Mouse (Mus musculus) ovary, postnatal 14 days (tissue): ENCODE measurements around the gene Mfsd4b3.
"Not testable (repeated sequence)": the region's sequence is repeated elsewhere in the genome, so short reads cannot be mapped to it uniquely, and the experiment has no call there.

Source experiments
- DNase-seq: peaks from one replicate; pipeline ENCODE4 v3.0.0; 2022; ENCODE audit warnings: low spot score

Gene Mfsd4b3

DNA sequence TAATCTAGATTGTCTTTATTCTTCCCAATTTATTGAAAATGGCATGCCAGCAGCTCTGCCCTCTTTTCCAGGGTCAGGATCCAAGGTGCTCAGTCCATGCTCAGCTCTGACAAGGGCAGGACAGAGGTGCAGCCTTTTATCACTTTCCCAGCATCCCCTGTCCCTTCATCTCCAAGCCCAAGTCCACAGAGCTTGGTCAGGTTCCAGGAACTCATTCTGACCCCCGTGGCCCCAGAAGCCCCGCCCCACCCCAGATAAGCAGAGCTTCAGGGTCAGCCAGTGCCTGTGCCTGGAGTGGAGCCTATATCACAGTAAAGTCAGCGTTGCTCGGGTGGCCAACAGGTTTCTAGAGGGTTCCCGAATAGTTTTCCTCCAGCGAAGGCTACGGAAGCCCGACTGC is 35.4 kb downstream of the Mfsd4b3 start:
- DNase-seq = not testable (repeated sequence)

DNA sequence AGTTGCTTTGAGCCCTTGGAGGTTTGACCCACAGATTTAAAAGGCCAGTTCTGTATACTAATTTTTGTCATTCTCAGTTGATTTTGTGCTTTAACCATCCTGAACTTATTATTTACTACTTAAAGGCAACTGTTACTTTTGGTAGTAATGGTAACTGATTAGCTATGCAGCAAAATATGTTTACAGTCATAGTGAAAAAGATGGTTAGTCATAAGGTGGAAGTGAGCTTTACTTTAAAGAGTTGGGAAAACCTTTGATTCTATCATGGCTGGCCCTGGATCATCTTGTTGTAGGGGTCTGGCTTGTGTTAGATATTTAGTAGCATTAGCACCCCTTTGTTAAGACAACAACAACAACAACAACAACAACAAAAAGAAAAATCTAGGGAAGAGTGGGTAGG is 47.3 kb downstream of the Mfsd4b3 start:
- no peak for DNase-seq

DNA sequence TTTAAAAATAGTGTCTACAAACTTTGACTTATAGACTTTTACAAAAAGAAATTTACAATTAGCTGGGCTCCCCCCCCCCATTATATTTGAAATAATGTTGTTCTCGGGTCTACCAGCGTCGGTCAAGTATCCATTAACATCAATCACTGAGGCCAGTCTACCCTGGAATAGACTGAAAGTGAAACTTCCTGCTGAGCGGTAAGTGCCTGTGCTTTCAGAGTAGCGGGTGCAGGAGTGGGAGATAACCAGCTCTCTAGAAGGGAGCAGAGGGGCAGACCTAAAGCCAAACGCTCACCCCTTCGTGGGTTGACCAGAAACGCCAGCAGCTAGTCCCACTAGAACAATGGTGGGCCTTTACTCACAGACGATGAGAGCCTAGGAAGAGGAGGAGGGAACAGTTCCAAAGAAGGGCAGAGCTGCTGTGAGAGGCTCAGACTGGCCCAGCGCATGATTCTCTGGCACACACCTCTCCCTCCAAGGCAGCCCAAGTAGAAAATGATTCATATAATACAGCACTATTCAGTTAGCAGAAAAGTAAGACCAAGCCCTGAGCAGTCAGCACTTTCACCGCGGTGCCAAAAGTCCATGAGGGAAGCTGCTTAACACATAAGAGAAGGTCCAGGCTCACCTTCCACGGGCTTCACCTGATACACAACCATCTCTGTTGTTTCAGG is 51.0 kb downstream of the Mfsd4b3 start:
- DNase-seq = no peak

DNA sequence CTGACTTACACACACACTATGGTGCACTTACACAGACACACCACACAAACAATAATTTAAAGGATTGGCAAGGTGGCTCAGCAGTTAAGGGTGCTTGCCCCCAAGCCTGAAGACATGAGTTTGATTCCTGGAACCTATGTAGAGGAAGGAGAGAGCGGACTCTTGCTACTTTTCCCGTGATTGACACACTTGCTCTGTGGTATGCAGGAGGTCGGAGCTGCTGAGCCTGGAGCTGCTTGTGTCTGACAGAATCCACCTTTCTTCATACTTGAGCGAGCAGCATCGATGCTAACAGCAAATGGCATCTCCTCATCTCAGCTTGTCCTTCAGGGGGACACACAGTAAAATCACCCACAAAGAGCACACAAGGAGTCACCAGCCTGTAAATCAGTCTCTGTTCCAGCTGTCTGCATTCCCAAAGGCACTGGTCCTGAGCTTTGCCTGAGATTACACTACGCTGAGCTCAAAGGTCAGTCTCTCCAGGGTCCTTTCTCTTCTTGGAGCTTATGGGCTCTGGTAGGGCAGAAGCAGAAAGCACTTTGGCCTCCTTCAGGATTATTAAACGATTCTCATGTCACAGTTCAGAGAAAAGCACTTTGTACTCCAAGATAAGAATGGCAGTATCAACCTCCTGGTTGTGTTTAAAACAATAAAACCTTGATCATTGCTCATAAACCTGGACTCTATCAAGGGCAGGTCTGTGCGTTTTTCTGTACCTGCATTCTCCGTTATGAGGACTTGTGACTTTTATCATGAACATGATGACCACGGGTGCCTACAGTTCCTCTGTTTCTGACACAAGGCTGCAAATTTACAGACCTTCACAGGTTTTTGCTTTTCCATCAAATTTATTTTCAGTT is 52.9 kb downstream of the Mfsd4b3 start:
- no peak for DNase-seq

DNA sequence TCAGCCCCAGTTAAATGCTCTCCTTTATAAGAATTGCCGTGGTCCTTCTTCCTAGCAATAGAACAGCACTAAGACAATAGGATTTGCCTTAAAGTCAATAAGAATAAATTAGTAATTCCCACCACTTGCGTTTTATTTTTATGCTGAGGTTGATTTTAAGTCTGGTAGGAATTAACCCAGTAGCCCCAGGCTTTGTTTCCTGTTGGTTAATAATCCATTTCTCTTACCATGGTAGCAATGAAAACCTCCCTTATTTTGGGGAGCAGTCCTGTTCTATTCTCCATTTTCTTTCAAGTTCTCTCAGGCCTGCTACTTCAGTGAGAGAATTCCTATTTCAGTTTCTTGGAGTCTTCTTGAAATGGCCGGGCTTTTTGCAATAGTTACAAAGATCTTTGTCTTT is 55.8 kb downstream of the Mfsd4b3 start:
- DNase-seq = no peak

DNA sequence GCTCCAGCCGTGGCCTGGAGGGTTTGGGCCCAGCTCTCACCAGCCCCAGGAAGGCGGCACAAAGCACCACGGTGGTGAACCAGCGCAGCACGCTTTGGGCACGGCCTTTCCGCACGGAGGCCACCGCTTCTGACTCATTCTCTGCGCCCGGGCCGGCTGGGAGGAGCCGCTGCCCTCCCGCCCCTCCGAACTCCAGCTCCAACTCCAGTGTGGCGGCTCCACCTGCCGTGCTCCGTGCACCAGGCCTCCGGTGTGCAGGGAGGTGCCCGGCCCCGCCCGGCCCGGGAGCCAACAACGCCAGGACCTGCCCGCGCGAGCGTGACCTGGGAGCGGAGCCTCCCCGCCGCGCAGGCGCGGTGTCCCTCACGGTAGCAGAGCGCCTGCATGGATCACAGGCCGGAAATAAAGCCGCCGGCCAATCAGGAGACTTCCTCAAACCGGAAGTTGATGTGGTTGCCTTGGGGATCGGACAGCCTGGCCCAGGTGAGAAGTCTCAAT is 61.0 kb downstream of the Mfsd4b3 start, which contains the start of gene Mfsd4b4:
TSS of gene Mfsd4b4 (minus strand) at position 365 of the 498 bp plus-strand sequence.
- peak; percentile 73 for DNase-seq
